Mouse (Mus musculus) frontal cortex, adult 2 months (tissue): ENCODE measurements around the gene Fbxw7. TPM values are rescaled to one million over a fixed set of nuclear protein-coding genes. Genes with fewer than 3 reads are reported as not detected.
"Not testable (repeated sequence)": the region's sequence is repeated elsewhere in the genome, so short reads cannot be mapped to it uniquely, and the experiment has no call there.

ENCODE experiments used
- DNase-seq, 2 experiments: peaks; one replicate each; pipeline ENCODE4 v3.0.0; 2022; ENCODE audit warnings: low spot score in 1 of 2; ENCODE audit errors: extremely low spot score in 1 of 2
- polyA plus RNA-seq: library from polyadenylated mRNA; depleted of rRNA; stranded (reverse); fragments of >200 nt; gene quantifications from 2 replicates; pipeline ENCODE4 v1.2.3, GENCODE M21; 2012

Gene Fbxw7
- polyA plus RNA-seq, 1 experiment = 128 TPM

- DNase-seq = no peak
Observed at GRCm38 (mm10) chr3:84826405-84826804, 11.3 kb downstream of the Fbxw7 start.

GRCm38 (mm10) chr3:84826938-84827337, 11.9 kb downstream of the Fbxw7 start:
- no peak for DNase-seq

- DNase-seq = no peak
Observed at GRCm38 (mm10) chr3:84827617-84828016, 12.5 kb downstream of the Fbxw7 start.

- no peak for DNase-seq
Observed at GRCm38 (mm10) chr3:84829366-84829765, 14.3 kb downstream of the Fbxw7 start.

- DNase-seq = no peak
Observed at GRCm38 (mm10) chr3:84836029-84836428, 21.0 kb downstream of the Fbxw7 start.

GRCm38 (mm10) chr3:84837984-84838383, 22.9 kb downstream of the Fbxw7 start:
- DNase-seq = no peak

- no peak for DNase-seq
Observed at GRCm38 (mm10) chr3:84839499-84839898, 24.4 kb downstream of the Fbxw7 start.

GRCm38 (mm10) chr3:84841271-84841670, 26.2 kb downstream of the Fbxw7 start:
- DNase-seq = no peak

GRCm38 (mm10) chr3:84842793-84843192, 27.7 kb downstream of the Fbxw7 start:
- no peak for DNase-seq

GRCm38 (mm10) chr3:84843594-84843993, 28.5 kb downstream of the Fbxw7 start:
- peak; percentile 27 to 92 for DNase-seq

- DNase-seq = no peak
Observed at GRCm38 (mm10) chr3:84848798-84849197, 33.7 kb downstream of the Fbxw7 start.

- DNase-seq = no peak
Observed at GRCm38 (mm10) chr3:84850418-84850817, 35.4 kb downstream of the Fbxw7 start.

GRCm38 (mm10) chr3:84851801-84852200, 36.7 kb downstream of the Fbxw7 start:
- no peak for DNase-seq

GRCm38 (mm10) chr3:84852877-84853276, 37.8 kb downstream of the Fbxw7 start:
- no peak for DNase-seq

- no peak for DNase-seq
Observed at GRCm38 (mm10) chr3:84854440-84854839, 39.4 kb downstream of the Fbxw7 start.

- no peak for DNase-seq
Observed at GRCm38 (mm10) chr3:84860669-84861068, 45.6 kb downstream of the Fbxw7 start.

GRCm38 (mm10) chr3:84861817-84862216, 46.7 kb downstream of the Fbxw7 start:
- DNase-seq = not testable (repeated sequence)

GRCm38 (mm10) chr3:84865684-84866083, 50.6 kb downstream of the Fbxw7 start:
- DNase-seq = no peak

GRCm38 (mm10) chr3:84866866-84867265, 51.8 kb downstream of the Fbxw7 start:
- DNase-seq = no peak

GRCm38 (mm10) chr3:84867434-84867975, 52.4 kb downstream of the Fbxw7 start:
- DNase-seq = peak in 1 of 2 experiments; percentile 54

- no peak for DNase-seq
Observed at GRCm38 (mm10) chr3:84867991-84868390, 52.9 kb downstream of the Fbxw7 start.

GRCm38 (mm10) chr3:84870126-84870525, 55.1 kb downstream of the Fbxw7 start:
- DNase-seq = no peak

- DNase-seq = no peak
Observed at GRCm38 (mm10) chr3:84875306-84875705, 60.2 kb downstream of the Fbxw7 start.
